Mouse (Mus musculus) urinary bladder, postnatal 14 days (tissue): Measurements from ENCODE around the gene Nup98.

Source experiments
- DNase-seq: peaks from one replicate; pipeline ENCODE4 v3.0.0; 2021; ENCODE audit warnings: low spot score

Nup98 gene

GRCm38 (mm10) chr7:102209756-102210721 lies at the start of gene Nup98, which contains the start of gene Pgap2:
Gene Nup98, minus strand, starts transcription at chr7:102210176.
Gene Pgap2, plus strand, starts transcription at chr7:102210208.
- peak; percentile 100 for DNase-seq

- DNase-seq: no peak
Observed at GRCm38 (mm10) chr7:102258753-102259152, 48.8 kb upstream of the Nup98 start.

GRCm38 (mm10) chr7:102258189-102258588 lies 48.2 kb upstream of the Nup98 start:
- DNase-seq: peak; percentile 87

GRCm38 (mm10) chr7:102256636-102257035 lies 46.7 kb upstream of the Nup98 start:
- no peak for DNase-seq

- no peak for DNase-seq
Observed at GRCm38 (mm10) chr7:102255954-102256353, 46.0 kb upstream of the Nup98 start, which contains the start of gene Rhog. Gene Rhog, minus strand, starts transcription at chr7:102256054.

- no peak for DNase-seq
Observed at GRCm38 (mm10) chr7:102253631-102254030, 43.7 kb upstream of the Nup98 start.

- peak; percentile 93 for DNase-seq
Observed at GRCm38 (mm10) chr7:102250631-102251214, 40.7 kb upstream of the Nup98 start.

GRCm38 (mm10) chr7:102249896-102250630 lies 40.1 kb upstream of the Nup98 start:
- peak; percentile 74 for DNase-seq

- no peak for DNase-seq
Observed at GRCm38 (mm10) chr7:102249531-102249895, 39.5 kb upstream of the Nup98 start.

- DNase-seq: no peak
Observed at GRCm38 (mm10) chr7:102248691-102249404, 38.9 kb upstream of the Nup98 start.

- DNase-seq: no peak
Observed at GRCm38 (mm10) chr7:102246956-102247797, 37.2 kb upstream of the Nup98 start.

GRCm38 (mm10) chr7:102246265-102246664 lies 36.3 kb upstream of the Nup98 start:
- DNase-seq: no peak

- peak; percentile 32 for DNase-seq
Observed at GRCm38 (mm10) chr7:102245775-102246174, 35.8 kb upstream of the Nup98 start.

GRCm38 (mm10) chr7:102244782-102245535 lies 35.0 kb upstream of the Nup98 start:
- peak; percentile 40 for DNase-seq

- DNase-seq: peak; percentile 46
Observed at GRCm38 (mm10) chr7:102243870-102244269, 33.9 kb upstream of the Nup98 start.

GRCm38 (mm10) chr7:102242917-102243316 lies 32.9 kb upstream of the Nup98 start:
- DNase-seq: no peak

GRCm38 (mm10) chr7:102242371-102242770 lies 32.4 kb upstream of the Nup98 start:
- DNase-seq: no peak

- DNase-seq: no peak
Observed at GRCm38 (mm10) chr7:102239591-102239990, 29.6 kb upstream of the Nup98 start.

- no peak for DNase-seq
Observed at GRCm38 (mm10) chr7:102238686-102239286, 28.8 kb upstream of the Nup98 start.

- no peak for DNase-seq
Observed at GRCm38 (mm10) chr7:102233059-102233458, 23.1 kb upstream of the Nup98 start.
